Mouse (Mus musculus): ENCODE measurements at regions not wholly inside any gene's neighbourhood (a gene's known extent, or its start where the extent isn't known, plus 50 kb on each side); places are given as distances from the start of the nearest gene placed in this dataset.

- Histone ChIP-seq H3K4me1 (ENCODE audit: insufficient read depth, low read length) (no peaks in the 10 kb centered on the region), H3K4me2 (ENCODE audit: low read depth, low read length, poor library complexity, severe bottlenecking) (no peak overlapping the region), H3K9ac (replicated peaks; ENCODE audit: low read length, poor library complexity, severe bottlenecking) (no peak overlapping the region), H3K4me3 (ENCODE audit: low read depth, low read length) (no peak overlapping the region), H3K27me3 (ENCODE audit: insufficient read depth, low read length) (no peaks in the 10 kb centered on the region), H3K36me3 (ENCODE audit: insufficient read depth, low read length) (no peaks in the 10 kb centered on the region), H3K27ac (ENCODE audit: low read depth, low read length) (no peak overlapping the region), H3K9me3 (ENCODE audit: low read length) (no peaks in the 10 kb centered on the region)
- 79% methylated on average over 2 of the region's 2 CpGs for WGBS
- DNase-seq (ENCODE audit: low spot score) (no peak), ATAC-seq (ENCODE audit: low FRiP score) (no peak)
- TF ChIP-seq CTCF (IDR thresholded peaks at IDR 0.05): no peak
Measured at GRCm38 (mm10) chr10:109300199-109300598, 289.4 kb upstream of the Syt1 start.

DNA sequence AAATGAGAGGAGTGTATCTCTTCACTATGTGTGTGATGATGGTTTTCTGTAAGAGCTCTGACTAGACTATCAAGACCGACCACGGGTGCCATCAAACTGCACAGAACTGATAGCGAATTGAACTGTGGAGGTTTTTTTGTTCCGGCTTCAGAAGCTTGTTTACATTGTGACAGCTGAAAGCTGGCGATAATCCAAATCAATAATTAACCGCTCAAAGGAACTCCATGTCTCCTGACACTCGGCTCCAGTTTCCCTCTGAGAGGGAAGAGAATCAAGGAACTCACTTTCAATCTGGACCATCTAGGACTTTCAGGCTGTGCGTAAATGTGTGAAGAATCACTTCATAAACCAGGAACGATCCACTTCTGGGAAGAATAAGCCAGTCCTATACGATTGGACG lies 289.0 kb upstream of the Syt1 start:
- Histone ChIP-seq H3K27me3 (ENCODE audit: insufficient read depth, low read length) (no peaks in the 10 kb centered on the region), H3K9ac (replicated peaks; ENCODE audit: low read length, poor library complexity, severe bottlenecking) (no peak overlapping the region), H3K4me3 (ENCODE audit: low read depth, low read length) (no peak overlapping the region), H3K4me1 (ENCODE audit: insufficient read depth, low read length) (no peaks in the 10 kb centered on the region), H3K27ac (ENCODE audit: low read depth, low read length) (no peak overlapping the region), H3K36me3 (ENCODE audit: insufficient read depth, low read length) (no peaks in the 10 kb centered on the region), H3K4me2 (ENCODE audit: low read depth, low read length, poor library complexity, severe bottlenecking) (no peak overlapping the region), H3K9me3 (ENCODE audit: low read length) (no peaks in the 10 kb centered on the region)
- no peak for TF ChIP-seq CTCF (IDR thresholded peaks at IDR 0.05)
- WGBS: 55% methylated on average over 11 of the region's 11 CpGs
- peak; percentile 65 for DNase-seq (ENCODE audit: low spot score)
- no peak for ATAC-seq (ENCODE audit: low FRiP score)

DNA sequence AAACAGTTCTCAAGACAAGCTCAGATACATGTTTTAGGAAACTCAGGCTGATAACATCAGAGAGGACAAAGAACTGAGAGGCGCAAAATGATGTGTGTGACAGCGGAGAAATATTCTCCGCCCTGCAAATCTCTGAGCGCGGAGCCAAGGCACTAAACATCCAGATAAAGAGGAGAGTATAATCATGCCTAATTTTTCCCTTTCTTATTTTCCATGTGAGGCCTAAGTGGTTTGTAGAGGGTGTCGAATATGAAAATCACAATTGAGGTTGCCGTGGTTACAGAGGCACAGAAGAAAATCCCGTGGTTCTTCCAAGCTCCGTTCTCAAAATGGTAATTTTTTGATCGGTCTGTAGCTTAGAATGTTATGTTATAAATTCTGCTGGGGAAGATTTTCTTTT lies 272.6 kb upstream of the Syt1 start:
- ATAC-seq (ENCODE audit: low FRiP score) (no peak), DNase-seq (ENCODE audit: low spot score) (peak; percentile 30)
- H3K36me3 ChIP-seq (ENCODE audit: insufficient read depth, low read length): no peaks in the 10 kb centered on the region
- no peak overlapping the region for H3K4me3 ChIP-seq (ENCODE audit: low read depth, low read length)
- no peaks in the 10 kb centered on the region for H3K4me1 ChIP-seq (ENCODE audit: insufficient read depth, low read length)
- no peaks in the 10 kb centered on the region for H3K9me3 ChIP-seq (ENCODE audit: low read length)
- H3K9ac ChIP-seq (replicated peaks; ENCODE audit: low read length, poor library complexity, severe bottlenecking): no peak overlapping the region
- H3K27ac ChIP-seq (ENCODE audit: low read depth, low read length): peak overlapping the region; percentile 62
- H3K4me2 ChIP-seq (ENCODE audit: low read depth, low read length, poor library complexity, severe bottlenecking): no peak overlapping the region
- TF ChIP-seq CTCF (IDR thresholded peaks at IDR 0.05): no peak
- no peaks in the 10 kb centered on the region for H3K27me3 ChIP-seq (ENCODE audit: insufficient read depth, low read length)
- WGBS: 51% methylated on average over 10 of the region's 10 CpGs

- H3K9ac ChIP-seq (replicated peaks; ENCODE audit: low read length, poor library complexity, severe bottlenecking): no peak overlapping the region
- H3K4me2 ChIP-seq (ENCODE audit: low read depth, low read length, poor library complexity, severe bottlenecking): no peak overlapping the region
- no peak for ATAC-seq (ENCODE audit: low FRiP score)
- no peak for TF ChIP-seq CTCF (IDR thresholded peaks at IDR 0.05)
- H3K4me1 ChIP-seq (ENCODE audit: insufficient read depth, low read length): no peaks in the 10 kb centered on the region
- no peak for DNase-seq (ENCODE audit: low spot score)
- no peaks in the 10 kb centered on the region for H3K9me3 ChIP-seq (ENCODE audit: low read length)
- H3K27me3 ChIP-seq (ENCODE audit: insufficient read depth, low read length): no peaks in the 10 kb centered on the region
- no peak overlapping the region for H3K27ac ChIP-seq (ENCODE audit: low read depth, low read length)
- 93% methylated on average over 3 of the region's 3 CpGs for WGBS
- no peaks in the 10 kb centered on the region for H3K36me3 ChIP-seq (ENCODE audit: insufficient read depth, low read length)
- H3K4me3 ChIP-seq (ENCODE audit: low read depth, low read length): no peak overlapping the region
Measured at GRCm38 (mm10) chr10:109249781-109250180, 239.0 kb upstream of the Syt1 start.

- peak; percentile 68; the same call in 1 of the 2 replicates for ATAC-seq (ENCODE audit: low FRiP score)
- Histone ChIP-seq H3K9ac (replicated peaks; ENCODE audit: low read length, poor library complexity, severe bottlenecking) (no peak overlapping the region), H3K36me3 (ENCODE audit: insufficient read depth, low read length) (no peaks in the 10 kb centered on the region), H3K4me1 (ENCODE audit: insufficient read depth, low read length) (no peaks in the 10 kb centered on the region), H3K4me2 (ENCODE audit: low read depth, low read length, poor library complexity, severe bottlenecking) (no peak overlapping the region), H3K9me3 (ENCODE audit: low read length) (no peaks in the 10 kb centered on the region), H3K27me3 (ENCODE audit: insufficient read depth, low read length) (no peaks in the 10 kb centered on the region), H3K4me3 (ENCODE audit: low read depth, low read length) (no peak overlapping the region), H3K27ac (ENCODE audit: low read depth, low read length) (no peak overlapping the region)
- 26% methylated on average over 4 of the region's 4 CpGs for WGBS
- TF ChIP-seq CTCF (IDR thresholded peaks at IDR 0.05): no peak
- DNase-seq (ENCODE audit: low spot score): peak; percentile 88
Measured at GRCm38 (mm10) chr10:109246328-109246727, 235.5 kb upstream of the Syt1 start.

- Histone ChIP-seq H3K4me1 (ENCODE audit: insufficient read depth, low read length) (no peaks in the 10 kb centered on the region), H3K27me3 (ENCODE audit: insufficient read depth, low read length) (no peaks in the 10 kb centered on the region), H3K9ac (replicated peaks; ENCODE audit: low read length, poor library complexity, severe bottlenecking) (no peak overlapping the region), H3K4me3 (ENCODE audit: low read depth, low read length) (no peak overlapping the region), H3K4me2 (ENCODE audit: low read depth, low read length, poor library complexity, severe bottlenecking) (no peak overlapping the region), H3K27ac (ENCODE audit: low read depth, low read length) (no peak overlapping the region), H3K36me3 (ENCODE audit: insufficient read depth, low read length) (no peaks in the 10 kb centered on the region), H3K9me3 (ENCODE audit: low read length) (no peaks in the 10 kb centered on the region)
- peak; percentile 21 for DNase-seq (ENCODE audit: low spot score)
- no peak for ATAC-seq (ENCODE audit: low FRiP score)
- TF ChIP-seq CTCF (IDR thresholded peaks at IDR 0.05): no peak
- WGBS: 73% methylated on average over 7 of the region's 7 CpGs
Measured at GRCm38 (mm10) chr10:109237026-109237425, 226.2 kb upstream of the Syt1 start.
